Mouse (Mus musculus) MEL (cell line): Measurements from ENCODE around the gene Olfr1336. TPM values are rescaled to one million over a fixed set of nuclear protein-coding genes. Genes with fewer than 3 reads are reported as not detected.
"Not testable (repeated sequence)": the region's sequence is repeated elsewhere in the genome, so short reads cannot be mapped to it uniquely, and the experiment has no call there.

Experiments
- DNase-seq: peaks from one replicate; pipeline ENCODE4 v3.0.0; 2011; ENCODE audit warnings: low read depth, low spot score
- H3K27ac ChIP-seq: 2 replicates; pipeline ENCODE4 v1.5.1; 2012; ENCODE audit warnings: low read depth, mild to moderate bottlenecking, control low read depth, low read length, moderate library complexity; ENCODE audit not compliant: control insufficient read depth
- H3K27me3 ChIP-seq, 2 experiments: fragments of 150-350 bp in 1 of 2; sonication (generic) in 1 of 2; 2 replicates each; pipeline ENCODE4 v1.6.1; 2012; ENCODE audit warnings: low read length in 2 of 2, mild to moderate bottlenecking in 2 of 2, improper control_type of control experiment in 1 of 2, moderate library complexity in 1 of 2; ENCODE audit not compliant: insufficient read depth in 2 of 2, control insufficient read depth in 1 of 2
- H3K36me3 ChIP-seq, 2 experiments: 2 replicates each; pipeline ENCODE4 v1.6.1; 2012 to 2014; ENCODE audit warnings: low read length in 2 of 2, improper control_type of control experiment in 1 of 2, inconsistent platforms in 1 of 2, mild to moderate bottlenecking in 1 of 2; ENCODE audit not compliant: insufficient read depth in 2 of 2, control insufficient read depth in 1 of 2
- H3K4me1 ChIP-seq, 2 experiments: fragments of 150-350 bp in 1 of 2; sonication (generic) in 1 of 2; 2 replicates each; pipeline ENCODE4 v1.6.1; 2012; ENCODE audit warnings: low read length in 2 of 2, improper control_type of control experiment in 1 of 2, mild to moderate bottlenecking in 1 of 2; ENCODE audit not compliant: insufficient read depth in 2 of 2, control insufficient read depth in 1 of 2
- H3K4me3 ChIP-seq, 2 experiments: fragments of 150-350 bp in 1 of 2; sonication (generic) in 1 of 2; 2 replicates each; pipeline ENCODE4 v1.5.1; 2012; ENCODE audit warnings: low read depth in 2 of 2, low read length in 2 of 2, mild to moderate bottlenecking in 2 of 2, moderate library complexity in 2 of 2, control low read depth in 1 of 2, improper control_type of control experiment in 1 of 2; ENCODE audit not compliant: control insufficient read depth in 1 of 2, insufficient read depth in 1 of 2
- H3K79me2 ChIP-seq: 2 replicates; pipeline ENCODE4 v1.6.1; 2012; ENCODE audit warnings: mild to moderate bottlenecking, low read length, moderate library complexity; ENCODE audit not compliant: control insufficient read depth, poor library complexity, insufficient read depth
- H3K9ac ChIP-seq: 2 replicates; pipeline ENCODE4 v1.6.1; 2012; ENCODE audit warnings: low read depth, mild to moderate bottlenecking, control low read depth, low read length, moderate library complexity; ENCODE audit not compliant: control insufficient read depth, poor library complexity, severe bottlenecking
- H3K9me3 ChIP-seq: fragments of 150-350 bp; sonication (generic); replicated peaks from 2 replicates; pipeline ENCODE4 v1.6.1; 2012; ENCODE audit warnings: mild to moderate bottlenecking, low read length, improper control_type of control experiment, moderate library complexity; ENCODE audit not compliant: insufficient read depth
- BHLHE40 ChIP-seq: IDR thresholded peaks from 2 replicates; pipeline ENCODE4 v1.6.1; 2012; ENCODE audit warnings: low read depth, mild to moderate bottlenecking, inconsistent platforms, low read length, improper control_type of control experiment, borderline replicate concordance
- CHD1 ChIP-seq: IDR thresholded peaks from 2 replicates; pipeline ENCODE4 v1.6.1; 2012; ENCODE audit warnings: low read depth, mild to moderate bottlenecking, inconsistent platforms, low read length, improper control_type of control experiment
- CHD2 ChIP-seq: IDR thresholded peaks from 2 replicates; pipeline ENCODE4 v1.6.1; 2011; ENCODE audit warnings: low read length, improper control_type of control experiment
- CTCF ChIP-seq, 3 experiments: IDR thresholded peaks in 2 of 3; conservative IDR thresholded peaks in 1 of 3; 2 replicates each; pipeline ENCODE4 v1.5.1; 2011 to 2012; ENCODE audit warnings: low read length in 3 of 3, low read depth in 2 of 3, mild to moderate bottlenecking in 2 of 3, improper control_type of control experiment in 1 of 3, inconsistent platforms in 1 of 3, mixed read lengths in 1 of 3, moderate library complexity in 1 of 3; ENCODE audit not compliant: control insufficient read depth in 1 of 3, insufficient read depth in 1 of 3, poor library complexity in 1 of 3, severe bottlenecking in 1 of 3
- E2F4 ChIP-seq: IDR thresholded peaks from 2 replicates; pipeline ENCODE4 v1.6.1; 2011; ENCODE audit warnings: low read depth, low read length, improper control_type of control experiment, borderline replicate concordance
- ELF1 ChIP-seq: IDR thresholded peaks from 2 replicates; pipeline ENCODE4 v1.6.1; 2014; ENCODE audit warnings: low read depth, mild to moderate bottlenecking, inconsistent platforms, low read length, improper control_type of control experiment, moderate library complexity
- EP300 ChIP-seq, 2 experiments: IDR thresholded peaks; 2 replicates each; pipeline ENCODE4 v1.6.1; 2011; ENCODE audit warnings: improper control_type of control experiment in 2 of 2, low read length in 2 of 2, low read depth in 1 of 2, mild to moderate bottlenecking in 1 of 2
- ETS1 ChIP-seq: IDR thresholded peaks from 2 replicates; pipeline ENCODE4 v1.6.1; 2012; ENCODE audit warnings: low read depth, mild to moderate bottlenecking, inconsistent platforms, low read length, improper control_type of control experiment, moderate library complexity
- GABPA ChIP-seq: IDR thresholded peaks from 2 replicates; pipeline ENCODE4 v1.6.1; 2012; ENCODE audit warnings: low read depth, mild to moderate bottlenecking, inconsistent platforms, low read length, improper control_type of control experiment, moderate library complexity
- GATA1 ChIP-seq: IDR thresholded peaks from 2 replicates; pipeline ENCODE4 v1.6.1; 2011; ENCODE audit warnings: low read depth, low read length, improper control_type of control experiment
- JUND ChIP-seq: IDR thresholded peaks from 2 replicates; pipeline ENCODE4 v1.6.1; 2011; ENCODE audit warnings: low read depth, mild to moderate bottlenecking, improper control_type of control experiment, low read length
- KAT2A ChIP-seq: conservative IDR thresholded peaks from 2 replicates; pipeline ENCODE4 v1.6.1; 2012; ENCODE audit warnings: low read depth, low read length, improper control_type of control experiment, inconsistent platforms
- MAFK ChIP-seq: IDR thresholded peaks from 2 replicates; pipeline ENCODE4 v1.6.1; 2011; ENCODE audit warnings: low read depth, mild to moderate bottlenecking, low read length, improper control_type of control experiment, borderline replicate concordance
- MYB ChIP-seq: IDR thresholded peaks from 2 replicates; pipeline ENCODE4 v1.6.1; 2011; ENCODE audit warnings: mild to moderate bottlenecking, low read depth, low read length, improper control_type of control experiment
- NRF1 ChIP-seq: IDR thresholded peaks from 2 replicates; pipeline ENCODE4 v1.6.1; 2014; ENCODE audit warnings: low read depth, mild to moderate bottlenecking, inconsistent platforms, low read length, improper control_type of control experiment, moderate library complexity; ENCODE audit not compliant: poor library complexity, insufficient read depth, severe bottlenecking
- POLR2A ChIP-seq, 2 experiments: IDR thresholded peaks; 2 replicates each; pipeline ENCODE4 v1.6.1; 2011 to 2012; ENCODE audit warnings: low read length in 2 of 2, mild to moderate bottlenecking in 2 of 2, control low read depth in 1 of 2, improper control_type of control experiment in 1 of 2, low read depth in 1 of 2, moderate library complexity in 1 of 2; ENCODE audit not compliant: control insufficient read depth in 1 of 2, insufficient read depth in 1 of 2, poor library complexity in 1 of 2
- RAD21 ChIP-seq: IDR thresholded peaks from 2 replicates; pipeline ENCODE4 v1.6.1; 2011; ENCODE audit warnings: mild to moderate bottlenecking, low read depth, low read length, improper control_type of control experiment
- RCOR1 ChIP-seq: IDR thresholded peaks from 2 replicates; pipeline ENCODE4 v1.6.1; 2012; ENCODE audit warnings: low read depth, mild to moderate bottlenecking, inconsistent platforms, low read length, improper control_type of control experiment
- SIN3A ChIP-seq: IDR thresholded peaks from 2 replicates; pipeline ENCODE4 v1.6.1; 2012; ENCODE audit warnings: low read length, improper control_type of control experiment, inconsistent platforms
- SMC3 ChIP-seq: IDR thresholded peaks from 2 replicates; pipeline ENCODE4 v1.6.1; 2011; ENCODE audit warnings: low read depth, low read length, improper control_type of control experiment
- TAL1 ChIP-seq: IDR thresholded peaks from 2 replicates; pipeline ENCODE4 v1.6.1; 2012; ENCODE audit warnings: mild to moderate bottlenecking, inconsistent platforms, low read length, moderate library complexity, mixed read lengths
- TBP ChIP-seq: IDR thresholded peaks from 2 replicates; pipeline ENCODE4 v1.8.0; 2011; ENCODE audit warnings: low read depth, low read length, improper control_type of control experiment
- TCF12 ChIP-seq: IDR thresholded peaks from 2 replicates; pipeline ENCODE4 v1.6.1; 2014; ENCODE audit warnings: low read depth, mild to moderate bottlenecking, inconsistent platforms, low read length, improper control_type of control experiment, moderate library complexity
- UBTF ChIP-seq: IDR thresholded peaks from 2 replicates; pipeline ENCODE4 v1.6.1; 2012; ENCODE audit warnings: low read depth, mild to moderate bottlenecking, inconsistent platforms, low read length, improper control_type of control experiment, moderate library complexity, borderline replicate concordance; ENCODE audit not compliant: insufficient read depth
- USF2 ChIP-seq, 2 experiments: IDR thresholded peaks; 2 replicates each; pipeline ENCODE4 v1.6.1; 2011 to 2012; ENCODE audit warnings: improper control_type of control experiment in 2 of 2, low read length in 2 of 2, borderline replicate concordance in 1 of 2, inconsistent platforms in 1 of 2, low read depth in 1 of 2, mild to moderate bottlenecking in 1 of 2; ENCODE audit not compliant: insufficient read depth in 1 of 2
- ZC3H11A ChIP-seq: IDR thresholded peaks from 2 replicates; pipeline ENCODE4 v1.6.1; 2012; ENCODE audit warnings: low read depth, mild to moderate bottlenecking, inconsistent platforms, low read length, improper control_type of control experiment
- ZMIZ1 ChIP-seq: IDR thresholded peaks from 2 replicates; pipeline ENCODE4 v1.6.1; 2012; ENCODE audit warnings: low read depth, mild to moderate bottlenecking, inconsistent platforms, low read length, improper control_type of control experiment, moderate library complexity
- polyA plus RNA-seq, 2 experiments: library from polyadenylated mRNA; stranded (reverse) in 1 of 2; unstranded in 1 of 2; fragments of >175 nt in 1 of 2; fragments of >200 nt in 1 of 2; gene quantifications; 2 replicates each; pipeline versions ENCODE4 v1.2.1 to v1.2.4; 2012; ENCODE audit warnings: low replicate concordance in 2 of 2, low read depth in 1 of 2; ENCODE audit not compliant: insufficient read length in 2 of 2, insufficient read depth in 1 of 2, missing spikeins in 1 of 2
- total RNA-seq: library from RNA; depleted of rRNA; stranded (reverse); fragments of 300-350 nt; gene quantifications from 2 replicates; pipeline ENCODE4 v1.2.3, GENCODE M21; 2012

Olfr1336 gene
- total and polyA plus RNA-seq, 3 experiments, result 0.01 TPM; not detected in 2

- Histone ChIP-seq H3K36me3 (no peaks in the 10 kb centered on the region), H3K27ac (no peak overlapping the region)
- DNase-seq, result peak; percentile 46
Observed at GRCm38 (mm10) chr7:6456399-6456798, 431 bp downstream of the Olfr1336 start.

GRCm38 (mm10) chr7:6466951-6467350 is 11.0 kb downstream of the Olfr1336 start, which contains the start of gene Olfr1346:
Olfr1346 (plus strand) TSS chr7:6467101.
- H3K4me1 ChIP-seq, result no peaks in the 10 kb centered on the region
- no peak for DNase-seq
- H3K9me3 ChIP-seq, result no peaks in the 10 kb centered on the region
- no peaks in the 10 kb centered on the region for H3K27me3 ChIP-seq
- H3K79me2 ChIP-seq, result no peaks in the 10 kb centered on the region
- H3K27ac ChIP-seq, result no peak within 1 kb of the TSS
- TF ChIP-seq CTCF (IDR thresholded peaks at IDR 0.05 in 2 of 3, conservative IDR thresholded peaks at IDR 0.05 in 1 of 3; ENCODE audit: control insufficient read depth in 1 of 3, insufficient read depth in 1 of 3, low read depth in 2 of 3, low read length in 3 of 3, poor library complexity in 1 of 3, severe bottlenecking in 1 of 3), result no peak
- TF ChIP-seq BHLHE40, result no peak
- TF ChIP-seq CHD2, result no peak
- no peak for TF ChIP-seq JUND
- no peak for TF ChIP-seq ETS1
- no peak for TF ChIP-seq POLR2A (IDR thresholded peaks at IDR 0.05; ENCODE audit: control insufficient read depth in 1 of 2, insufficient read depth in 1 of 2, low read depth in 1 of 2, low read length in 2 of 2, poor library complexity in 1 of 2)
- no peak for TF ChIP-seq ZMIZ1
- TF ChIP-seq USF2 (IDR thresholded peaks at IDR 0.05; ENCODE audit: borderline replicate concordance in 1 of 2, insufficient read depth in 1 of 2, low read depth in 1 of 2, low read length in 2 of 2), result no peak
- TF ChIP-seq TCF12, result no peak
- no peak for TF ChIP-seq ELF1
- no peak for TF ChIP-seq UBTF
- no peak for TF ChIP-seq RCOR1
- TF ChIP-seq EP300 (IDR thresholded peaks at IDR 0.05; ENCODE audit: low read depth in 1 of 2, low read length in 2 of 2), result no peak
- no peak for TF ChIP-seq SIN3A
- no peak for TF ChIP-seq RAD21
- TF ChIP-seq KAT2A, result no peak
- TF ChIP-seq SMC3, result no peak
- TF ChIP-seq NRF1, result no peak
- no peak for TF ChIP-seq TAL1
- no peaks in the 10 kb centered on the region for H3K36me3 ChIP-seq
- H3K9ac ChIP-seq, result no peak within 1 kb of the TSS
- H3K4me3 ChIP-seq, result no peak within 1 kb of the TSS

More at GRCm38 (mm10) chr7:6456399-6456798, 431 bp downstream of the Olfr1336 start:
- Histone ChIP-seq H3K9ac (no peak overlapping the region), H3K79me2 (no peaks in the 10 kb centered on the region), H3K4me3 (no peak overlapping the region), H3K4me1 (no peaks in the 10 kb centered on the region), H3K9me3 (no peaks in the 10 kb centered on the region), H3K27me3 (no peaks in the 10 kb centered on the region)
- no peak for TF ChIP-seq KAT2A
- no peak for TF ChIP-seq MAFK
- TF ChIP-seq TBP, result no peak
- no peak for TF ChIP-seq SIN3A
- TF ChIP-seq ZC3H11A, result no peak
- no peak for TF ChIP-seq UBTF
- no peak for TF ChIP-seq TAL1
- TF ChIP-seq NRF1, result no peak
- TF ChIP-seq BHLHE40, result no peak
- TF ChIP-seq MYB, result no peak
- no peak for TF ChIP-seq CHD1
- no peak for TF ChIP-seq GABPA
- no peak for TF ChIP-seq GATA1
- no peak for TF ChIP-seq E2F4

DNA sequence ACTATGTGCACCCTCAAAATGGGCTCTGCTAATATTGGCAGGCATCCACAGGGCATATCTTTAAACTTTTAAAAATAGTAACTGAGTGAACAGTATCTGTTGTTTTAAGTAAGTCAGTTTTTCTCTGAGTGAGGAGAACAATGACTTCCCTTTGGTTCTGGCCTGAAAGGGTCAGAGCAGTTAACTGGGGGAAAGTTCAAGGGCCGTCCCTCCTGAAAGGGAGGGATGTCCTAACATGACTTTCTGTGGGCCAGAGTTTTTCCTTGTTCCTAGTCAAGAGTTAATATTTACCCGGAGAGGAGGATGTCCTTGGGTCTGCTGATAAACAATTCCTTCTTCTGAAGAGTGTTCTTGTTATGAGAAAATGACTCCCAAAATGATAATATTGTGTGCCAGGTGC is 21.7 kb downstream of the Olfr1336 start:
- H3K36me3 ChIP-seq, DNase-seq, H3K27me3 ChIP-seq, H3K79me2 ChIP-seq, H3K4me3 ChIP-seq, H3K9me3 ChIP-seq, H3K27ac ChIP-seq, H3K9ac ChIP-seq, H3K4me1 ChIP-seq: not testable (repeated sequence)
